Mouse (Mus musculus): ENCODE data around the gene Gh.

DNA sequence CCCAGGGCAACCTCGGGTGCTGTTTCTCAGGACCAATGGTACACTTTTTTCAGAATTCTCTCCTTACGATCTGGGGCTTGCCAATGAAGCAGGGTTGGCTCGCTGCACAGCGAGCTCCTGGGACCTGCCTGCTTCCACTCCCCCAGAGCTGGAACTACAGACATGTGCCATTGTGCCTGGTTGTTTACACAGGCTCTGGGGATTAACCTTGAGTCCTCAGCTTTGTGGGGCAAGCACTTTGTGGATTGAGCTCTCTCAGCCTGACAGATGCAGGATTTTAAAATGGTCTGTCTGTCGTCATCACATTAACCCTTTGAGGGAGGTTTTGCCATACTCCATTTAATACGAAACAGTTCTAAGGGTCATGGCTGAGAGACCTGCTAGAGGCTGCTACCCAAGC lies 43.2 kb upstream of the Gh start:
- TF ChIP-seq CTCF (IDR thresholded peaks at IDR 0.05; ENCODE audit: low read depth) (no peak), EP300 (optimal IDR thresholded peaks at IDR 0.05) (no peak)

Data from stomach, postnatal 0 days (tissue).